Mouse (Mus musculus) lung, adult 18-20 months (tissue): ENCODE data around the gene Kdm5a.

Experiments used
- DNase-seq, 2 experiments: peaks; one replicate each; pipeline ENCODE4 v3.0.0; 2022; ENCODE audit warnings: mixed read lengths in 2 of 2

Gene Kdm5a

DNA sequence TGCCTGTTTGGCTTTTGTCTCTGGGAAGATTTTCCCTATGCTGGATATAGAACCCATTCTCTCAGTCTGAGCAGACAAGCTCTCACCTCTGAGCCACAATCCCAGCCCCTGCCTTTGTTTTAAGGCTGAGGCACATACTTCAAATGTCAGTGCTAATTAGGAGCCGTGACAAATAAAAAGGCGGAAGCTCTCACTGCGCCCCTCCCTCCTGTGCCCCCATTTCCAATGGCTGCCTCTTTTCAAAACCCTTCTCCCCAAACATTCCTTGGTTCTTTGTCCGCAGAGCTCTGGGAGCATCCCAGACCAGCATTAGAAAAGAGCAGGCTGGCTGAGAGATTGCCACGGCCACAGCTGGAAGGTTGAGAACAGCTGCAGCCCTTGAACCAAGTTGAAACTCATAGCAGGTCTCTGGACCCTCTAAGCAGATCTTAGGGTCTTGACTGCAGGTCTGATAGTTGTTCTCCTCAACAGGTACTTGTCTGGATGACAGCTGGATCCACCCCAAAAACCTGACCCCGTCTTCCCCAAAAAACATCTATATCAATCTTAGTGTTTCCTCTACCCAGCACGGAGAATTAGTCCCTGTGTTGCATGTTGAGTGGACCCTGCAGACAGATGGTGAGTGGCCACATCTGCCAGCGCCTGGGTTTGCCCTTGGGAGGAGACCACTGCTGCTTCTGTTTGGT lies 108.7 kb downstream of the Kdm5a start:
- DNase-seq: no peak

DNA sequence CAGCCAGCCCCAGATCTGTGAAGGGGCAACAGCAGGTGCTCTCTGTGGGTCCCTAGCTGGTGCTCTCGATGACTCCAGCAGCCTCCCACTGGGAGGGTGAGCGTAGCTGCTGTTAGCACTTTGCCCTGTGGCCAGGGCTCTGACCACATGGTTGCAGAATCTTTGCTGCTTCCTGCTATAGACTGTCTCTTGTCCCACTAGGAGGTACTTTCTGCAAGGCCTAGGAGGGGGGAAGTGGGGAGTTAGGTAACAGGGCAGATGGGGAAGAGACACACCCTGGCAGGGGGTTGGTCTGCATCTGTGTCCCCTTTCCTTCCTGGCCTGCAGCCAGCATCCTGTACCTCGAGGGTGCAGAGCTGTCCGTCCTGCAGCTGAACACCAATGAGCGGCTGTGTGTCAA lies 109.5 kb downstream of the Kdm5a start:
- DNase-seq: peak; percentile 71 to 79

DNA sequence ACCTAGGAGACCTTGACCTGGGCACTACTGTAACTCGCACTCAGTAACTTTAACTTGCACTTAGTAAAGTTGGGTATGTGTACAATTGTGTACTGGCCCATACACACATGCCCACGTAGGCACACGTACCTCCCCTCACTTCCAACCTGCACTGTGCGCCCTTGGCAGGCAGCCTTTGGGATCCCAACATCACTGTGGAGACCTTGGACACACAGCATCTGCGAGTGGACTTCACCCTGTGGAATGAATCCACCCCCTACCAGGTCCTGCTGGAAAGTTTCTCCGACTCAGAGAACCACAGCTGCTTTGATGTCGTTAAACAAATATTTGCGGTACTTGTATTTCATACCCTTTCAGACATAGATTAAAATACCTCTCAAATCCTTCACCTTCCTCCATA lies 111.4 kb downstream of the Kdm5a start:
- DNase-seq: no peak

DNA sequence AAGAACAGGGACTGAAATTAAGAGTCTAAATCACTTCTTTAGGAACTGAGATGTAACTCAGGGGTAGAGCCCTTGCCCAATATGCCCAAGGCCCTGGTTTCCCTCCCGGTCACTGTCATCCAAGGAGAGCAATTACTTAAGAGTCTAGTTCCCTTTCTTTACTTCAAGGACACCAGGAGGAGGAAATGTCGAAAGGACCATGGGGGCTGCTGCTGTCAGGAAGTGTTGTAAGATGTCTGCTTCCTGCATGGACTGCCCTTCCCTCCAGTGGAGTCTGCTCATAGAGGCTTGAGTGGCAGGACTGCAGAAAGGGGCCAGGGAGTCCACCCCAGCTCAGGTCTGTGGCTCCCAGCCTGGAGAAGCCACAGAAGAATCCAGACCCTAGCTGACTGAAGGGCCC lies 115.4 kb downstream of the Kdm5a start:
- DNase-seq: peak in 1 of 2 experiments; percentile 57

DNA sequence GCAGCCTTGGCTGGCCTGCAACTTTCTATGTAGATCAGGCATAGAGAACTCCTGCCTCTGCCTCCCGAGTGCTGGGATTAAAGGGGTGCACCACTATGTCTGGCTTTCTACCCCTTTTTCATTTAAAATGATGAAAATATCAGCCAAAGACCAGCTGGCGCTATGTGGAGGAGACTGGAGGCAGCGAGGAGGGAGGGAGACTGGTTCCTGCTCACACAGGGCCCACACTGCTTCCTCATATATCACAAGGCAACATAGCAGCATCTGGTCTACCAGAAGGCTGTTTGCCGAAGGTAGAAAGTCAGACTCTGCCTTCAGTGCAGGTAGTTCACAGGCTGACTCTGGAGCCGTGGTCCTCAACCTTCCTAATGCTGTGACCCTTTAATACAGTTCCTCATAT lies 116.4 kb downstream of the Kdm5a start:
- no peak for DNase-seq

DNA sequence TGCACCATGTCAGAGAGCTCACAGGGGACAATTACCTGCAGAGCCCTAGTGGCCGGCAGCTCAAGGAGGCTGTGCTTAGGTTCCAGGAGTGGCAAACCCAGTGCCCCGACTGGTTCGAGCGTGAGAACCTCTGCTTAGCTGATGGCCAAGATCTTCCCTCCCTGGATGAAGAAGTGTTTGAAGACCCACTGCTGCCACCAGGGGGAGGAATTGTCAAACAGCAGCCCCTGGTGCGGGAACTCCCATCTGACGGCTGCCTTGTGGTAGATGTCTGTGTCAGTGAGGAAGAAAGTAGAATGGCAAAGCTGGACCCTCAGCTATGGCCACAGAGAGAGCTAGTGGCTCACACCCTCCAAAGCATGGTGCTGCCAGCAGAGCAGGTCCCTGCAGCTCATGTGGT lies 117.6 kb downstream of the Kdm5a start:
- DNase-seq: no peak

DNA sequence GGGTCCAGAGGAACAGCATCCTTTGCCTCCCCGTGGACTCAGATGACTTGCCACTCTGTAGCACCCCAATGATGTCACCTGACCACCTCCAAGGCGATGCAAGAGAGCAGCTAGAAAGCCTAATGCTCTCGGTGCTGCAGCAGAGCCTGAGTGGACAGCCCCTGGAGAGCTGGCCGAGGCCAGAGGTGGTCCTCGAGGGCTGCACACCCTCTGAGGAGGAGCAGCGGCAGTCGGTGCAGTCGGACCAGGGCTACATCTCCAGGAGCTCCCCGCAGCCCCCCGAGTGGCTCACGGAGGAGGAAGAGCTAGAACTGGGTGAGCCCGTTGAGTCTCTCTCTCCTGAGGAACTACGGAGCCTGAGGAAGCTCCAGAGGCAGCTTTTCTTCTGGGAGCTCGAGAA lies 118.1 kb downstream of the Kdm5a start:
- no peak for DNase-seq

DNA sequence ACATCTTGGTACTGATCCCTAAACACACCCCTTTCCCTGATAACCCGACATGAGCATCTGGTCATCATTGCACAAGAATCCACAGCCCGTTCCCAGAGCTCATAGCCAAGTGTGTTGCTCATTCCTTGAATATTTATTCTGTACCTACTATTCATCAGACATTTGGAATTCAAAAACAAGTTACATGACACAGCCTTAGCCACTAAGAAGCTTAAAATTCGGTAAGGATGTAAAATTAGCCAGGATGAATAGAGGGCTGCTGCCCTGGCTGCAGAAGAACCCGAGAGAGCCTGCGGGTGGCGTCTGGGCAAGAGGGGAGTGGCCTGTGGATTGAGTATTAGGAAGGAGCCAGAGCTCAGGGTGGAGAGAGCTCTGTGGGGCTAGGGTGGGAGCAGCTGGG lies 118.8 kb downstream of the Kdm5a start:
- no peak for DNase-seq

DNA sequence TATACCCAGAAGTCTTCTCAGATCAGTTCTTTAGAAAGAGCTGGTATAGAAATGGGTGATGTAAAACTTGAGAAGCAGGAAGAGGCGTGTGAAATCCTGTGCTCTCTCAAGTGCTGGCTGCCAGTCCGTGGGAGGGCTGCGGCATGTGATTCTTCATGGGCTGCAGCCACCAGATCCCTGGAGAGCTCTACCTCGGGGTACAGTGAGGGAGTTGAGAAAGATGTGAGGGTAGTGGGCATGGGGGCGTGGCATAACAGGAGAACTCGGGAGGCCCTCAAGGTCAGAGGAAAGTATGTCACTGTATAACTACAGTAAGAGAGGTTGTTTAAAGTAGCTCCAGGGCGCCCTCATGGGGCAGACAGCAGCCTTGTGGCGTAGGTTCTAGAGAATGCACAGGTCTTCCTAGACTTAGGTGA lies 119.3 kb downstream of the Kdm5a start:
- peak; percentile 54 to 62 for DNase-seq

DNA sequence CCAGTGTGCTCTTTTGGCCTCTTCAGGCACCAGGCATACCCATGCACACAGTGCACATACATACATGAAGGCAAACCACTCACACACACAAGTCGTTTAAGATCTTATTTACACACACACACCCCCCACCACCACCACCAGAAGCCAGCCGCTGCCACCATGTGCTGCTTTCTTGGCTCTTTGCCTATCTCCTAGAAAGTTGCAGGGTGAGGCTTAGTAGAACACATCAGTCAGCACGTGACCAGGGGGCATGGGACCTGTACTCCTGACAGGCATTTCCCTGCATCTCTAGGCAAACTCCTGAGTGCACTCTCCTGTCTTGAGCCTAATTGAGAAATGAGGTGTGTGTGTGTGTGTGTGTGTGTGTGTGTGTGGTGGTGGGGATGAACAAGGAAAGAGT lies 121.1 kb downstream of the Kdm5a start:
- no peak for DNase-seq

DNA sequence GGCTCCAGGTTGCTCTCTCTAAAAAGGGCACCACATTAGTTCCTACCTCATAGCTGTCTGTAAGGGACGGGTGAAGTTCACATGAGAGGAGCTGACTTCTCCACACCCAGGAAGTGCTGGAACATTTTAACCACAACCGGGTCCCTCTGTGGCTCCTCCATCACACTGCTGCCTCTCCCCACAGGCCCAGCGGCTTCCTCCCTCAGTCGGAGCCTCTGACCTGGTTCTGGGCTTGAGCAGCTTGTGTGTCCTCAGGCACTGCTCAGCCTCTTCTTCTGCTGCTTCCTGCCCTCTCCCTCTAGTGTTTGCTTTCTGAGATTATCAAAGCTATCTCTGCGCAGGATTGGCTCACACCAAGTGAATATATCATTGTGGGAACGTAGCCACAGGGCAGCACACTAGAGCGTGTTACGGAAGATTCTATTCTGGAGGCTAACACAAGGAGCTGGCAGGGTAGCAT lies 122.2 kb downstream of the Kdm5a start:
- DNase-seq: peak in 1 of 2 experiments; percentile 37

DNA sequence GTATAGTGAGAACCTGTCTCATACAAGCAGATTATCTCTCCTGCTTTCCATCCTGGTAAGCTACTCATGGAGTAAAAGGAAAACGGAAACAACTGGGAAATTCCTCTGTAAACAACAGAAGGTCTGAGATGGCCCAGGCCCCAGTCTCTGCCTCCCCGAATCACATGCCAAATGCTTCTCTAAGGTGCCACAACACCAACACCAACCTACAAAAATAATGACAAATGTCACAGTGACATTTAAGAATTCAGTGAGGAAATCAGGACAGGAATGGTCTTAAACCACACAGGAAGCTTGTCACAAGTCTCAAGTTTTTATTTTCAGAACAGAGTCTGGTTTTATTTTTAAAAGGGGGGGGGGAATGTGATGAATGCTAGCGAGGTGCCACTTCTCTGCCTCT lies 124.7 kb downstream of the Kdm5a start:
- DNase-seq: no peak

DNA sequence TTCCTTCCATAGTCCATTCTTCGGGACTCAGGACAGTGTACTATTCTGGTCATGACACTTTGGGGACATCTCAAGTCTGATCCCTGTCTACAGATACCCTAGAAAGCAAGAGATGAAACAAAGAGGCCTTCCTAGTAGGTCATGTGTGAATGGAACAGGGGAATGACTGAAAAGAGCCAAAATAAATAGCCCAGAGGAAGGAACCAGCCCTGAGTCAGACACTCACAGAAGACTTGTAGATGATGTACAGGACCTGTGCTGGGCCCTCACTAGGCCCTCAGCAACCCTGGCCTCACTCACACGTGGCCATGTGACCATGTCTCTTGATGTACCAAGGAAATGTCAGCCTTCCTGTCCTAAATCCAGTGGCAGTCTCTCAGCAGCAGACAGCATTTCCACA lies 125.5 kb downstream of the Kdm5a start:
- DNase-seq: no peak

DNA sequence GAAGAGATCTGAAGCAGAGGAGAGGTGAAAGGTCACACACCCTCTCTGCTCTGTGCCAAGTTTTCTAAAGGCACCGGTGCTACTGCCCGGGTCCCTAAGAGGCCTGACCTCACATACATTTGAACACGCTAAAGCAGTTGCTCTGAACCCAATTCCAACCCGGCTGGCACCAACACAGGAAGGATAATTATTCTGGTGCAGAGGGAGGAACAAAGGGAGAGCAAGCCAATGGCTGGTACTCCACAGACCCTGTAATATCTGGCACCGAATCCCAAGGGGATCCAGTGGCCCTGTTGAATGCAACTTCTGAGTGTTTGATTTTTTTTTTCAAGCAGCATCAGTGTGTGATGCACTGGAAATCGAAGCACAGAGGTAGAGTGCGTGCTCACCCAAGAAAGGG lies 127.1 kb downstream of the Kdm5a start:
- no peak for DNase-seq

DNA sequence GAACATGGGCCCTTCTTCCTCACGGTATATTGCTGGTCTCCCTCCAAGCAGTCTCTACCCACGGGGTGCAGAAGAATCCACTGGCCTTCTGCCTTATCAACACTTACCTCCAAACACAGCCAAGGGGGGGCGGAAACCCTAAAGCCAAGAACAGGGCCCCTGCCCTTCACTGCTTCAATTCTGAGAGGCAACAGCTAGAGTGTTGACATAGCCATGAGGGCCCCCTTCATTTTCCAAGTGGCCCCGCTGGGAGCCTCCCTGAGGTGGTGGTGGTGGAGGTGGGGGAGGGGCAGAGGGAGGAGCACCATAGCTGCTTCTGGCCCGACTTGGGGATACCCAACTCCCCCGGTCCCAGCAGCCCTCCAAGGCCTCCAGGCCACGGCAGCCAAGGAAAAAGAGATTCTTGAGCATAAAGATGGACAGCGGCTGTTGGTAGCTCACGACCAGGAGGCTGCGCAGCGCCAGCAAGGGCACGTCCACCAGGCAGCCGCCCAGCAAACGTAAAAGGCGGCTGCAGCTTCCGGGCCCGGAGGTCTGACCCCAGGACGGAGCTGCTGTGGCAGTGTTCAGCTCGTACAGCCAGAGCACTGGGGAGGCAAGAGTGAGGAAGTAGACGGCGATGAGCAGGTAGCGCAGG lies 128.1 kb downstream of the Kdm5a start:
- peak; percentile 79 to 87 for DNase-seq

DNA sequence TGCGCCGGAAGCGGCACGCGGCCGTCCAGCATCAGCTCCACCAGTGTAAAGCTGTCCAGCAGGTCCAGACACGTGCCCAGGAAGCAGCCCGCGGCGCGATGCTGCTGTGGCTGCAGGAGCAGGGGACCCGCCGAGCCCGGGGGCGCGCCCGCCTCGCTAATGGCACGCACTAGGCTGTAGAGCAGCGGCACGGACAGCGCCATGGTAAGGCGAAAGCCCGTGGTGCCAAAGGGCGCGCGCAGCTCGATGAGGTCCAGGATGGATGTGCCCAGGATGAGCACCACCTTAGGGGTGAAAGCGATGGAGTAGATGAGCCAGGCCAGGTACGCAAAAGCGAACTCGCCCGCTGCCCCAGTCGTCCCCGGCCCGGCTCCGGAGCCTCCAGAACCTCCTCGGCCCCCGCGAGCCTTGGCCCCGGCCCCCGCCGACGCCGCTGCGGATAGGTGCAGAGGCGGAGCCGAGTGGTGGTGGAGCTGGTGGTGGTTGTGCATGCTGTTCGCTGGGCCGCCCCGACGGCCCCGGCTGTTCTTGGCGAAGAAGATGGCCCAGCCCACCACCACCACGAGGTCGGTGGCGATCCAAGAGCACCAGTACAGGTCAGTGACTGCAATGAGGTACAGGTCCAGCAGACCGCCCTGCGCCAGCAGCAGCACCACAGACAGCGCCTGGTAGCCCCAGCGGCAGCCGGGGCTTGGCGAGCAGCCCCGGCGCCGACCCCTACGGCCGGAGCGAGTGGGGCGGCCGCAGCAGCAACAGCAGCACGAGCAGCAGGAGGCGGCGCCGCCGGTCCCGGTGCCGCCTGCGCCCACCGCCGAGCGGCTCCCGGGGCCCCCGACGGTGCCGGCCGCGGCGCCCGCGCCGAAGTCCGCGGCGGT lies 128.8 kb downstream of the Kdm5a start:
- DNase-seq: peak; percentile 25 to 41

DNA sequence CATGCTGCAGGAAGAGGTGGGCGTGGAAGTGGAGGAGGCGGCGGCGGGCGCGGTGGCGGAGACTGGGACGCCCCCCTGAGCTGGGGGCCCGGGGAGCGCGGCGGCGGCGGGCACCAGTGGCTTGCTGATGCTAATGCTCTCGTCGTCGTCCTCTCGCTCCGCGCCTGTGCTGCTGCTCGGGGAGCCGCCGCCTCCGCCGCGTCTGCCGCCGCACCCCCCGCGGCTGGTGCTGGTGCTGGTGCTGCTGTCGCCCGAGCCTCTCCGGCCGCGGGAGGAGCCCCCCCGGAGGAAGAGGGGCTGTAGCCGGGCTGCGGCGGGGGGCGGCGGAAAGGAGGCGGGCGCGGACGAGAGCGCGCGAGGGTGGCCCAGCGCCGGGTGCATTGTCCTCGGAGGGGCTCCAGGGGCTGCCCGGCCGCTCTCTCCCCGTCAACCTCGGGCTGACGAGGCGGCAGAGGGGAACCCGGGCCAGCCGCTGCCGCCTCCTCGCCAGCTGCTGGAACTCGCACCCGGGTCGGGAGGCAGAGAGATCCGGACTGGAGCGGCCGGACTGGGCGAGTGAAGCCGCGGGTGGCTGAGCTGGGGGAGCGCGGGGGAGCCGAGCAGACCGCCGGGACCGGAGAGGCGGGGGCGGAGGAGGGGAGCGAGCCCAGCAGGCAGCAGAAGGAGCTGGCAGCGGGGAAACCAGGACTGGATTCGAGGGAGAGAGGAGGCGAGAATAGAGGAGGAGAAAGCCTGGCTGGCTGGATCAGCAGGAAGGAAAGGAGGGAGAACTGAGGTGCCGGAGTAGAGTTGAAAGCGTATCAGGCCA lies 129.7 kb downstream of the Kdm5a start, which contains the start of gene Tmem121b:
Tmem121b (minus strand) TSS at position 434 of the 808 bp plus-strand sequence.
- DNase-seq: peak; percentile 38 to 55
